Mouse (Mus musculus): ENCODE measurements at regions not wholly inside any gene's neighbourhood (a gene's known extent, or its start where the extent isn't known, plus 50 kb on each side); places are given as distances from the start of the nearest gene placed in this dataset.

DNA sequence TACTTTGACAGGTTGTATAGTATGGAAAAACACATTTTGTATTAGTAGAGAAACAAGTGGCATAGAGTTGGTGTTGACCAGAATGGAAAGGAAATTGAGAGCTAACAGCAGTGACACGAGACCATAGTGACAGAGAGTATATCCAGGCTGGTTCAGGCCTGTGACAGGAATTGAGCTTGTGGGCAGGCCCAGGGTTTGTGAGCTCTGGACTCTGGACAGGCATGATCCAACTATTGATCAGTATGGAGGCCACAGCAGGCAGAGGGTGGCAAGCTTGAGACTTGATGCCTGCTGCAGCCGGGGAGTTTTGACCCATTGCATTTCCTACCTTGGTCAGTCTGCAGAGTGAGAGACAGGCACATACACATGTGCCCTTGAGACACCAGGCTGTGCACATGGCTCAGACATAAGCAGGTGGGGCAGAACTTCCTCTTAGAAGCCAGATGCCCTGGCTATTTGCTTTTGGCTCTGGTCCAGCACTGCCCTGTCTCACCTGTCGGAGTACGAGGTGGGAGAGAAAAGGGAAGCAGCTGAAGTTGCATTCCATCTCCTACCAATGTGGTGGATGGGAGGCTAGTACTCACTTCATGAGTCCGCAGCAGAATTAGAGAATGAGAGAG lies 1006.2 kb upstream of the Cdh20 start:
- DNase-seq: no peak

DNA sequence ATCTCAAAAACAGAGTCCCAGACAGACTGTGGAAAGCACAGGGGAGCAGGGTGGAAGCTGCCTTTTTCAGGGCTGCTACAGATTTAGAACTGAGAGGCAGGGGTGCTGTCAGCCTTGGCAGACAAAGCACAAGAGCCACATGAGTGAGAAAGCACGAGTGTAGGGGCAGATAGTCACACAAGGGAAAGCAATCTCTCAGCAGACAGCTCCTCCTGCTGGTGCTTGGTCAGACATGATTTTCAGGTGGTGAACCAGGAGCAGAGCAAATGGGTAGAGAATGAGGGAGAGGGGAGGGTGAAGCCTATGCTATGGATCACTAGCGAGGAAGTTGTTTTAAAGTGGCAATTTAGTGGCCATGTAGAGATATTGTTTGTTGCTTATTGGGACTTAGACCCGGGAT lies 1005.6 kb upstream of the Cdh20 start:
- DNase-seq: no peak

GRCm38 (mm10) chr1:103767315-103767714 lies 1001.0 kb upstream of the Cdh20 start:
- peak in 1 of 2 experiments; percentile 2 for DNase-seq

DNA sequence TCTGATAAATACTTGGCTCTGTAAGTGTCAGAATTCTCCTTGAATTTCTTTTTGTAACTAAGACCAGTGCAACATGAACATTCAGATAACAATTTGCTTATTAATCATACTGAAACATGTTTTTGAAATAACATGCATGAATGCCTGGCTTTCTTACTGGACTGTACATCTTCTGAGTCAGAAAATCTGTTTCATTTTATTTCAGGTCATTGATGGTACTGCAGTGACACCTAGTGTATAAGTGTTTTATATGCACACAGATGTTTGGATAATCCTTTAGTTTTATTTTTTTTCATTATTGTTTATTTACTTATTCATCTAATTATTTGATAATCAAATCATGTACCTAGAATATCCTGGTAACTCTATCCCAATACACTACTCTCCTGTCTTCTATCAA lies 983.6 kb upstream of the Cdh20 start:
- DNase-seq: no peak

- no peak for DNase-seq
Measured at GRCm38 (mm10) chr1:103796337-103796736, 972.0 kb upstream of the Cdh20 start.

DNA sequence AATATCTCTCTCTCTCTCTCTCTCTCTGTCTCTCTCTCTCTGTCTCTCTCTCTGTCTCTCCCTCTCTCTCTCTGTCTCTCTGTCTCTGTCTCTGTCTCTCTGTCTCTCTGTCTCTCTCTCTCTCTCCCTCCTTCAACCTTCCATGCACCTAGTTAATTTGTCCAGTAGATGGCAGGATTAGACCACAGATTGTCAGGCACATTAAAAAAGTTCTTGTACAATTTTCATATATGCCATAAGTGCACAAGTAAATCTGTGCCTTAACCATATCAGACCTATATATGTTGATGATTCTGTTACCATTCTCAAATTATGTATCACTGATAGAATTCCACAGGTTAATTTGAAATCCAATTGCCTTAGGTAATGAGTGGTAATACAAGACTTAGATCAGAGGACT lies 969.0 kb upstream of the Cdh20 start:
- DNase-seq: no peak

DNA sequence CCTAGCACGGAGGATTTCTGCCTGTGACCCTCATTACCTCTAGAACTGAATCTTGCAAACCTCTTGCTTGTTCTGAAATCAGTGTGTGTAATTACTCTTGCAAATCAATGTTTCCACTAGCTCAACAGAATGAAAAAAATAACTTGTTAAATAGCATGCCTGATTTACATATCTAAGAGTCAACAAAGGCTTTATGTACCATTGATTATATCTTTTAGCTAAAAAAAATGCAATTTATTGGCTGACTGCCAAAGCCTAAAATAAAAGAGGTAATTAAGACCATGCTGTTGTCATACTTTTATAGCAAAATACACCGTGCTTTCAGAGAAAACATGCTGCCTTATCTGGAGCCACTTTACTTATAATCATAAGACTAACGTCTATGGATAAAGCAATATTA lies 950.4 kb upstream of the Cdh20 start:
- DNase-seq: no peak

Measured in cerebellum, postnatal 36 days (tissue).